In the genomic region with DNA sequence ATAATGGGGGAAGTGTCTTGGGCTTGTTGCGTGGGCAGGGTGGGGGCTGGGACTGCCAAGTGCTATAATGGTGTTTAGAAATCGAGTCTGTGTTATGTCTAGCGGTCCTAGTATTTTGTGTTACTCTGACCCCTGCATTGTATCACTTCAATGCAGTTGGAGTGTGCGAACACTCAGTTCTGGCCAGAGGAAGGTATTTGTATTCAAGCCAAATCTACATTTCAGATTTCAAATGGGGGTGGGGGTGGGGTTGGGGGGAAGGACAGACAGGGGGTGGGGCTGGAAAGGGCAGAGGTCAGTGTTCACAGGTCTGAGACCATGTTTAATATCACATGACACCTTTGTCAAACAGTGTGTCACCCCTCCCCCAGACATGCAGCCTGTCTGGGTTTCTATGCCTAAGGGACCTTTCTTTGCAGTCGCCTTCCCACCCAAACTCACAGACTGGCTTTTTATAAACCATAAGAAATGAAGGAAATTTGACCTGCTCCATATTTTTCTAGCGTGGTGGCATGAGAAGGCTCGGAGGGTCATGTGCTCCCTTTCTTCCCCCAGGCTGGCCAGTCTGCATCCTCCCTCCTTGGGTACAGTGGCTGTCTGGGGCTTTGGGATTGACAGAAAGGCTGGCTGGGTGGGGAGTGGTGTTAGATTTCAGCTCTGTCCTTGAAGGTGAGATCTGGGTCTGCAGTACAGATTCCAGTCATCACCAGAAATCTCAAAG, we compare ENCODE assay signal across 13 mouse cellular contexts.
DNase-seq lines count a peak whose midpoint lies in the region; ATAC-seq and TF ChIP-seq lines count a peak whose summit lies in the region.
"Had no signal": no experiment of that assay in that cellular context is flagged by ENCODE, and none has a peak within 500 bp of the region (broad histone marks: within the 10 kb centered on the region; RNA-seq: fewer than 3 reads in every experiment).

No protein-coding gene starts in this region.

- no peak overlapping the region for H3K9ac ChIP-seq in heart, postnatal 0 days (replicated peaks; ENCODE audit: low read depth, low read length)
- H3K9ac ChIP-seq in midbrain, embryonic 16.5 days (ENCODE audit: low read depth, low read length) = no peak overlapping the region
- H3K9ac ChIP-seq in midbrain, postnatal 0 days (replicated peaks; ENCODE audit: low read length, poor library complexity, severe bottlenecking) = no peak overlapping the region

- TF ChIP-seq EP300 in heart, postnatal 0 days (IDR thresholded peaks at IDR 0.05; ENCODE audit: low read depth) = no peak

- H3K27me3 ChIP-seq in heart, postnatal 0 days (ENCODE audit: control insufficient read depth, insufficient read depth, low read length) = no peaks in the 10 kb centered on the region
- H3K27me3 ChIP-seq in midbrain, embryonic 16.5 days (ENCODE audit: control insufficient read depth, insufficient read depth, low read depth, low read length) = no peaks in the 10 kb centered on the region
- H3K27me3 ChIP-seq in midbrain, postnatal 0 days (ENCODE audit: insufficient read depth, low read length) = no peaks in the 10 kb centered on the region
- H3K27me3 ChIP-seq in splenic B cell, adult 2 months (ENCODE audit: control insufficient read depth, insufficient read depth, low read length, poor library complexity, severe bottlenecking) = no peaks in the 10 kb centered on the region

- H3K4me2 ChIP-seq in heart, postnatal 0 days (ENCODE audit: low read depth, low read length) = 0 out of 2 replicates have a peak overlapping the region, but pooled peaks have one; percentile 6
- no peak overlapping the region for H3K4me2 ChIP-seq in midbrain, embryonic 16.5 days (ENCODE audit: low read length)
- no peak overlapping the region for H3K4me2 ChIP-seq in midbrain, postnatal 0 days (ENCODE audit: low read depth, low read length, poor library complexity, severe bottlenecking)

- H3K4me3 ChIP-seq in heart, postnatal 0 days (ENCODE audit: low read depth, low read length) = no peak overlapping the region
- no peak overlapping the region for H3K4me3 ChIP-seq in midbrain, embryonic 16.5 days (ENCODE audit: low read depth, low read length)
- no peak overlapping the region for H3K4me3 ChIP-seq in midbrain, postnatal 0 days (ENCODE audit: low read depth, low read length)

- no peaks in the 10 kb centered on the region for H3K9me3 ChIP-seq in heart, postnatal 0 days (replicated peaks; ENCODE audit: control insufficient read depth, low read length)
- H3K9me3 ChIP-seq in midbrain, embryonic 16.5 days (replicated peaks; ENCODE audit: control insufficient read depth, low read length, poor library complexity, severe bottlenecking) = no peaks in the 10 kb centered on the region
- no peaks in the 10 kb centered on the region for H3K9me3 ChIP-seq in midbrain, postnatal 0 days (ENCODE audit: low read length)

- H3K36me3 ChIP-seq in heart, postnatal 0 days (replicated peaks; ENCODE audit: control insufficient read depth, insufficient read depth, low read length) = no peaks in the 10 kb centered on the region
- no peaks in the 10 kb centered on the region for H3K36me3 ChIP-seq in midbrain, embryonic 16.5 days (ENCODE audit: control insufficient read depth, insufficient read depth, low read length)
- no peaks in the 10 kb centered on the region for H3K36me3 ChIP-seq in midbrain, postnatal 0 days (ENCODE audit: insufficient read depth, low read length)
- no peaks in the 10 kb centered on the region for H3K36me3 ChIP-seq in splenic B cell, adult 2 months (ENCODE audit: control insufficient read depth, insufficient read depth, low read length, poor library complexity, severe bottlenecking)

- no peak for TF ChIP-seq CTCF in heart, postnatal 0 days (IDR thresholded peaks at IDR 0.05; ENCODE audit: low read depth)
- no peak for TF ChIP-seq CTCF in midbrain, postnatal 0 days (IDR thresholded peaks at IDR 0.05)

- H3K4me1 ChIP-seq in heart, postnatal 0 days (ENCODE audit: control insufficient read depth, insufficient read depth) = peaks cover 21% of the 10 kb centered on the region
- peaks cover 2% of the 10 kb centered on the region; the same call in 1 of the 2 replicates for H3K4me1 ChIP-seq in midbrain, embryonic 16.5 days (ENCODE audit: control insufficient read depth, insufficient read depth, low read length)
- H3K4me1 ChIP-seq in midbrain, postnatal 0 days (ENCODE audit: insufficient read depth, low read length) = no peaks in the 10 kb centered on the region

- peak; percentile 50 for ATAC-seq in heart, postnatal 0 days (ENCODE audit: insufficient read depth, low read depth)
- peak; percentile 54; the same call in 1 of the 2 replicates for ATAC-seq in midbrain, embryonic 16.5 days
- no peak for ATAC-seq in midbrain, postnatal 0 days (ENCODE audit: low FRiP score)

- 17% methylated on average over 7 of the region's 7 CpGs for WGBS in heart, postnatal 0 days
- WGBS in midbrain, embryonic 16.5 days = 27% methylated on average over 7 of the region's 7 CpGs
- 34% methylated on average over 7 of the region's 7 CpGs for WGBS in midbrain, postnatal 0 days

- peak; percentile 30 for DNase-seq in heart, postnatal 0 days (ENCODE audit: low spot score)
- no peak for DNase-seq in heart, adult 11 months
- DNase-seq in midbrain, postnatal 0 days (ENCODE audit: low spot score) = no peak
- peak; percentile 64 for DNase-seq in embryo, embryonic 9.5 days (ENCODE audit: extremely low spot score)
- DNase-seq in splenic B cell, adult 2 months (ENCODE audit: low read depth, low spot score) = peak; percentile 37
- no peak for DNase-seq in gastrocnemius, postnatal 25 days
- DNase-seq in testis, postnatal 14 days (ENCODE audit: low spot score) = no peak
- DNase-seq: adrenal gland, adult 8-10 months; cerebellum, postnatal 10 days; kidney, adult 11 months; layer of hippocampus, postnatal 36 days; thymus, postnatal 25 days had no signal

- H3K27ac ChIP-seq in heart, postnatal 0 days (ENCODE audit: low read depth) = peak overlapping the region; percentile 4
- H3K27ac ChIP-seq in midbrain, embryonic 16.5 days (ENCODE audit: low read length) = no peak overlapping the region
- H3K27ac ChIP-seq in midbrain, postnatal 0 days (ENCODE audit: low read depth, low read length) = no peak overlapping the region

Comparison
In these comparisons a context has a peak if more than half of its experiments do, and no peak if none do; other contexts are left out.
1. DNase-seq: peak in heart, postnatal 0 days (single experiment), embryo, embryonic 9.5 days (single experiment) and splenic B cell, adult 2 months (single experiment); none in heart, adult 11 months (single experiment), midbrain, postnatal 0 days (single experiment), gastrocnemius, postnatal 25 days (single experiment) and testis, postnatal 14 days (single experiment).